Mouse (Mus musculus): Measurements from ENCODE around the gene Aspdh. TPM values are rescaled to one million over a fixed set of nuclear protein-coding genes. Genes with fewer than 3 reads are reported as not detected.
A peak's percentile ranks its signal among the peaks of the same experiment; 100 is the strongest.

Aspdh gene
- polyA plus RNA-seq, 1 experiment from 2014 or later, result 1.8 TPM

DNA sequence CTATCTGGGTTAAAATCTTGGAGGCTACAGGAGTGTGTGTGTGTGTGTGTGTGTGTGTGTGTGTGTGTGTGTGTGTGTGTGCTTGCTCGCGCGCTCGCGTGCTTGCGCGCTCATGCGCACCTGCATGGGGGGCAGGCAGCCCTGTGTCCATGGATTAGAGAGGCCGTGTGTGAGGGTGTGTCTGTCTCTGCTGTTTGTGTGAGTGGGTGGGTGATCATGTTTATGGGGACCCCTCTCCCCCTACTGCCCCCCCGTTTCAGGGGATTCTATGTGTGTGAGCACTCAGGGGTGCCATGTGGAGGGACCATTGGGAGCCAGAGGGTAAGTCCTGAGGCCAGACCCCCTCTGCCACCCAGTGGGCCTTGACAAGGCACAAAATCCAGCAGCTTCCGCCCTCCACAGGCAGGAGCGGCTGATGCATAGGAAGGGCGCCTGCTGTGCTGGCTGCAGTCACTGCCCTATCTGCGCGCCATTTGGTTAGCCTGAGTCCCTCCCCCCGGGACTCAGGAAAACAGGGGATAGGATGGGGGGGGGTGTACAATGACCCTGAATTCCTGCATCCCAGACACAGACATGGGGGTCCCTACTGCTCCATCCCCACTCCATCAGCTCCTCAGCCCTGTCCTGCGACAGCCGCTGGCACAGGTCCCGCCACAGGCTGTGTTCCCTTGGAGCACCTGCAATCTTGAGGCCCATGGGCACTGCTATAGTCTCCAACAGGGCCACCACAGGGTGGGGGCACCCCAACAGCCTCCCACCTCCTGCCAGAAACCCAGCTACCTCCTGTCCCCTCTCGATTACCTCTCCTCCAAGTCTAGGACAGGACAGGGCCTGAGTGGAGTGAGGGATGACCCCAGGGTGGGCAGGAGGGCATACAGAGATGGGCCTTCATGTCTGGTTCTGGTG is 21.7 kb upstream of the Aspdh start:
- H3K4me1 ChIP-seq (ENCODE audit: control insufficient read depth, insufficient read depth, low read length), result peaks cover 23% of the 10 kb centered on the region
- peak; percentile 56 for ATAC-seq (ENCODE audit: low FRiP score)
- peaks cover 3% of the 10 kb centered on the region for H3K36me3 ChIP-seq (ENCODE audit: control insufficient read depth, insufficient read depth, low read length)
- peak overlapping the region; percentile 95 for H3K9ac ChIP-seq (ENCODE audit: low read length)
- peak; percentile 95 for DNase-seq (ENCODE audit: low spot score, missing footprints)
- 8% methylated on average over 20 of the region's 20 CpGs for WGBS
- peak overlapping the region; percentile 88 for H3K27ac ChIP-seq (ENCODE audit: low read depth, low read length)
- H3K27me3 ChIP-seq (ENCODE audit: control insufficient read depth, insufficient read depth, low read length), result peaks cover 5% of the 10 kb centered on the region
- H3K4me2 ChIP-seq, result peak overlapping the region; percentile 92
- H3K4me3 ChIP-seq (ENCODE audit: low read depth, low read length), result peak overlapping the region; percentile 53
- no peaks in the 10 kb centered on the region for H3K9me3 ChIP-seq (ENCODE audit: control insufficient read depth, low read length)

GRCm38 (mm10) chr7:44444886-44445527 is 20.2 kb upstream of the Aspdh start:
- H3K36me3 ChIP-seq (ENCODE audit: control insufficient read depth, insufficient read depth, low read length), result peaks cover 10% of the 10 kb centered on the region
- no peak overlapping the region for H3K9ac ChIP-seq (ENCODE audit: low read length)
- peak overlapping the region; percentile 92; the same call in 1 of the 2 replicates for H3K4me2 ChIP-seq
- no peak overlapping the region for H3K27ac ChIP-seq (ENCODE audit: low read depth, low read length)
- peaks cover 5% of the 10 kb centered on the region for H3K27me3 ChIP-seq (ENCODE audit: control insufficient read depth, insufficient read depth, low read length)
- no peaks in the 10 kb centered on the region for H3K9me3 ChIP-seq (ENCODE audit: control insufficient read depth, low read length)
- no peak overlapping the region for H3K4me3 ChIP-seq (ENCODE audit: low read depth, low read length)
- no peak for DNase-seq (ENCODE audit: low spot score, missing footprints)
- WGBS, result 34% methylated on average over 29 of the region's 29 CpGs
- ATAC-seq (ENCODE audit: low FRiP score), result no peak
- peaks cover 23% of the 10 kb centered on the region for H3K4me1 ChIP-seq (ENCODE audit: control insufficient read depth, insufficient read depth, low read length)

DNA sequence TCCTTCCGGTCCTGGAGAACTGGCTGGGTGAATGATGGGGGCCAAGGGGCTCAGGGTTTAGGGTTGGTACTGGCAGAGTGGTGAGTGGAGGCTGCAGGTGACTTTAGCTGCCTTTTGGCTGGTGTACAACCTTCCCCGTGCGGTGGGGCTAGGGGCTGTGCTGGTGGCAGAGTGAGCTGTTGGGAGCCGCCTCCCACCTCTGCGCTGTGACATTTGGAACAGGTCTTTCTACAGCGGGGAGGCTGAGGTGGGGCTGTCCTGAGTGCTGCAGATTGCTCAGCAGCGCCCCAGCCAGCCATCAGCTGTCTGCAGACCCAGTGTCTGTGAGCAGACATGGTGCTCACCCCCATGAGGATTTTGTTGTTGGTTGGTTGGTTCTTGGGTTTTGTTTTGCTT is 19.7 kb upstream of the Aspdh start:
- H3K4me3 ChIP-seq (ENCODE audit: low read depth, low read length), result no peak overlapping the region; the same call in 1 of the 2 replicates
- H3K9ac ChIP-seq (ENCODE audit: low read length), result no peak overlapping the region
- no peak for ATAC-seq (ENCODE audit: low FRiP score)
- DNase-seq (ENCODE audit: low spot score, missing footprints), result no peak
- 42% methylated on average over 7 of the region's 7 CpGs for WGBS
- H3K36me3 ChIP-seq (ENCODE audit: control insufficient read depth, insufficient read depth, low read length), result peaks cover 10% of the 10 kb centered on the region
- 0 out of 2 replicates have a peak overlapping the region, but pooled peaks have one; percentile 3 for H3K4me2 ChIP-seq
- peaks cover 23% of the 10 kb centered on the region for H3K4me1 ChIP-seq (ENCODE audit: control insufficient read depth, insufficient read depth, low read length)
- no peaks in the 10 kb centered on the region for H3K9me3 ChIP-seq (ENCODE audit: control insufficient read depth, low read length)
- H3K27me3 ChIP-seq (ENCODE audit: control insufficient read depth, insufficient read depth, low read length), result peaks cover 5% of the 10 kb centered on the region
- H3K27ac ChIP-seq (ENCODE audit: low read depth, low read length), result no peak overlapping the region

DNA sequence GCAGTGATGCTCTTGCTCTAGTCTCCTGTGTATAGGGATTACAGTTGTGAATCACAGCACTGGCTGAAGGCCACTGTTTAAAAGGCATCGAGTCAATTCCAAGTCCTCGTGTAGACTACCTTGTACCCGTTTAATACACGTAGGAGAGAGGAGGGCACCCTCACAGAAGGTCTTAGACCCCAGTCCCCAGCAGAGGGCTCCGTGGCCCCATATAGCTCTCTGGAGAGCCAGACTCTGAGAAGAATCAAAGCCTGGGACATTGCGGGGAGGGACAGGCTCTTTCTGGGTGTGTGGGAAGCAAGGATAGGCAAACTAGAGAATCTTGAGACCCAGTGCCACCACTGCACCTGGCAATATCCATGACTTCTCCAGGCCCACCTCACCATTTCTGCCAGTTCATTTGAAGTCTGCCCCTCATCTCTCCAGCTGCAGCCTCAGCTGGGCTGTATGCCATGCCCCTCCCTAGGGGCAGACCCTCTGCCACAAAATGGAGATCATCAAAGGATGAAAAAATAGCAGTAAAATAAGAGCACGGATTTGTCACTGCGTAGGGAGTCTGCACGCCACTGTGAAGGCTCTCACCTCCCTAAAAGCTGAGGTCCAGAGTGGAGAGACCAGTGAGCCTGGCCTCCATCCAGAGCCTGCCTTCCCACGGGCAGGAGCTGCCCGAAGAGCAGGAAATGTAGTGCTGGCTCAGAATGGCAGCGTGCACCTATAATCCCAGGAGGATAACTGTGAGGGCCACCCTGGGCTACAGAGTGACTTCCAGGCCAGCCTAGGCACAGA is 18.9 kb upstream of the Aspdh start:
- no peak overlapping the region for H3K4me3 ChIP-seq (ENCODE audit: low read depth, low read length)
- no peak overlapping the region for H3K4me2 ChIP-seq
- H3K27me3 ChIP-seq (ENCODE audit: control insufficient read depth, insufficient read depth, low read length), result peaks cover 5% of the 10 kb centered on the region
- no peak overlapping the region for H3K27ac ChIP-seq (ENCODE audit: low read depth, low read length)
- 66% methylated on average over 12 of the region's 12 CpGs for WGBS
- no peaks in the 10 kb centered on the region for H3K9me3 ChIP-seq (ENCODE audit: control insufficient read depth, low read length)
- peaks cover 10% of the 10 kb centered on the region for H3K36me3 ChIP-seq (ENCODE audit: control insufficient read depth, insufficient read depth, low read length)
- peaks cover 23% of the 10 kb centered on the region for H3K4me1 ChIP-seq (ENCODE audit: control insufficient read depth, insufficient read depth, low read length)
- no peak overlapping the region for H3K9ac ChIP-seq (ENCODE audit: low read length)
- DNase-seq (ENCODE audit: low spot score, missing footprints) (peak; percentile 78), ATAC-seq (ENCODE audit: low FRiP score) (no peak)

GRCm38 (mm10) chr7:44453256-44453655 is 11.9 kb upstream of the Aspdh start:
- no peak overlapping the region for H3K4me2 ChIP-seq
- peaks cover 17% of the 10 kb centered on the region for H3K36me3 ChIP-seq (ENCODE audit: control insufficient read depth, insufficient read depth, low read length)
- H3K27ac ChIP-seq (ENCODE audit: low read depth, low read length), result no peak overlapping the region
- H3K4me3 ChIP-seq (ENCODE audit: low read depth, low read length), result no peak overlapping the region
- no peaks in the 10 kb centered on the region for H3K27me3 ChIP-seq (ENCODE audit: control insufficient read depth, insufficient read depth, low read length)
- no peak overlapping the region for H3K9ac ChIP-seq (ENCODE audit: low read length)
- DNase-seq (ENCODE audit: low spot score, missing footprints) (no peak), ATAC-seq (ENCODE audit: low FRiP score) (no peak)
- WGBS, result 41% methylated on average over 3 of the region's 3 CpGs
- no peaks in the 10 kb centered on the region; the same call in 1 of the 2 replicates for H3K9me3 ChIP-seq (ENCODE audit: control insufficient read depth, low read length)
- no peaks in the 10 kb centered on the region for H3K4me1 ChIP-seq (ENCODE audit: control insufficient read depth, insufficient read depth, low read length)

GRCm38 (mm10) chr7:44456302-44456701 is 8.9 kb upstream of the Aspdh start:
- H3K36me3 ChIP-seq (ENCODE audit: control insufficient read depth, insufficient read depth, low read length), result peaks cover 12% of the 10 kb centered on the region
- H3K27me3 ChIP-seq (ENCODE audit: control insufficient read depth, insufficient read depth, low read length), result peaks cover 6% of the 10 kb centered on the region; the same call in 1 of the 2 replicates
- no peak for DNase-seq (ENCODE audit: low spot score, missing footprints)
- H3K4me3 ChIP-seq (ENCODE audit: low read depth, low read length), result no peak overlapping the region
- H3K27ac ChIP-seq (ENCODE audit: low read depth, low read length), result no peak overlapping the region
- H3K9me3 ChIP-seq (ENCODE audit: control insufficient read depth, low read length), result no peaks in the 10 kb centered on the region; the same call in 1 of the 2 replicates
- ATAC-seq (ENCODE audit: low FRiP score), result no peak
- H3K4me1 ChIP-seq (ENCODE audit: control insufficient read depth, insufficient read depth, low read length), result no peaks in the 10 kb centered on the region
- H3K9ac ChIP-seq (ENCODE audit: low read length), result no peak overlapping the region
- WGBS, result 91% methylated on average over 1 of the region's 1 CpGs
- H3K4me2 ChIP-seq, result no peak overlapping the region

DNA sequence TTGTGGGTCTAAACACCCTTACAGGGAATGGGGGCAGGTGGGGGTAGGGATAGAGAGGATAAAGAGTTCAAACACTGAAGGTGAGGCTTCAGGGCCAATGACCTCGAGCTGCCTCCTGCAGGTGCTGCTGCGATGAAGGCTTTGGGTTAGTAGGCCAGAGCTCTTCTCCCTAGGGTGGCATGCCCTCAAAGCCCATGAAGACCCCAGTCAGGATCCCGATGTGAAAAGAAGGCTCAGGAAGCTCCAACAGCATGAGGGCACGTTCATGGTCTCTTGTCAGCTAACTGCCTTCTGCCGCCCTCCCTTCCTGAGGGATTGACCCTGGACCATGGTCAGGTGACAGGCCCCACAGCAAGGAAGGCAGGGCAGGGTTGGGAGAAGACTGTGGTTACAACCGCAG is 5.1 kb upstream of the Aspdh start:
- DNase-seq (ENCODE audit: low spot score, missing footprints), result no peak
- no peak overlapping the region for H3K4me2 ChIP-seq
- peaks cover 18% of the 10 kb centered on the region for H3K4me1 ChIP-seq (ENCODE audit: control insufficient read depth, insufficient read depth, low read length)
- H3K9ac ChIP-seq (ENCODE audit: low read length), result no peak overlapping the region
- H3K4me3 ChIP-seq (ENCODE audit: low read depth, low read length), result no peak overlapping the region
- WGBS, result 85% methylated on average over 6 of the region's 6 CpGs
- H3K27ac ChIP-seq (ENCODE audit: low read depth, low read length), result no peak overlapping the region
- H3K9me3 ChIP-seq (ENCODE audit: control insufficient read depth, low read length), result no peaks in the 10 kb centered on the region; the same call in 1 of the 2 replicates
- no peak for ATAC-seq (ENCODE audit: low FRiP score)
- peaks cover 17% of the 10 kb centered on the region for H3K27me3 ChIP-seq (ENCODE audit: control insufficient read depth, insufficient read depth, low read length)
- peaks cover 26% of the 10 kb centered on the region for H3K36me3 ChIP-seq (ENCODE audit: control insufficient read depth, insufficient read depth, low read length)

DNA sequence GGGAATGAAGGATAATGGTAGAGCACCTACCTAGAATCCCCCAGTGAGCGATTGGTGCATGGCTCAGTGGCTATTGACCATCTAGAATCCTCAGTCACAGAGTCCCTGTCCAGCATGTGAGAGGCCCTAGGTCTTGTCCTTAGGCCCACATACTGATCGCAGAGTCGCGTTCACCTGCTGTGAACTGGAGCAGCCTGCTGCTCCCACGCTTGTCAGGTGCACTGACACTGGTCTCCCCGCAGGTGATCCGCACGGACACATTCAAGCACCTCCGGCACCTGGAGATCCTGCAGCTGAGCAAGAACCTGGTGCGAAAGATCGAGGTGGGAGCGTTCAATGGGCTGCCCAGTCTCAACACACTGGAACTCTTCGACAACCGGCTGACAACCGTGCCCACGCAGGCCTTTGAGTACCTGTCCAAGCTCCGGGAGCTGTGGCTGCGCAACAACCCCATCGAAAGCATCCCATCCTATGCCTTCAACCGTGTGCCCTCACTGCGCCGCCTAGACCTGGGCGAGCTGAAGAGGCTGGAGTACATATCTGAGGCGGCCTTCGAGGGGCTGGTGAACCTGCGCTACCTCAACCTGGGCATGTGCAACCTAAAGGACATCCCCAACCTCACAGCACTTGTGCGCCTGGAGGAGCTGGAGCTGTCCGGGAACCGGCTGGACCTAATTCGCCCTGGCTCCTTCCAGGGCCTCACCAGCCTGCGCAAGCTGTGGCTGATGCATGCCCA is 4.3 kb upstream of the Aspdh start:
- no peak overlapping the region for H3K27ac ChIP-seq (ENCODE audit: low read depth, low read length)
- H3K36me3 ChIP-seq (ENCODE audit: control insufficient read depth, insufficient read depth, low read length), result peaks cover 26% of the 10 kb centered on the region
- 81% methylated on average over 31 of the region's 31 CpGs for WGBS
- no peak overlapping the region for H3K4me3 ChIP-seq (ENCODE audit: low read depth, low read length)
- no peak for ATAC-seq (ENCODE audit: low FRiP score)
- peak; percentile 59 for DNase-seq (ENCODE audit: low spot score, missing footprints)
- H3K27me3 ChIP-seq (ENCODE audit: control insufficient read depth, insufficient read depth, low read length), result peaks cover 17% of the 10 kb centered on the region
- no peak overlapping the region for H3K9ac ChIP-seq (ENCODE audit: low read length)
- peaks cover 20% of the 10 kb centered on the region for H3K4me1 ChIP-seq (ENCODE audit: control insufficient read depth, insufficient read depth, low read length)
- no peak overlapping the region for H3K4me2 ChIP-seq
- H3K9me3 ChIP-seq (ENCODE audit: control insufficient read depth, low read length), result no peaks in the 10 kb centered on the region; the same call in 1 of the 2 replicates

Measured in midbrain, embryonic 11.5 days (tissue).